Mouse (Mus musculus) thymus, adult 2 months (tissue): ENCODE data around the gene Gsta1.
"Not testable (repeated sequence)": the region's sequence is repeated elsewhere in the genome, so short reads cannot be mapped to it uniquely, and the experiment has no call there.

Experiments used
- CTCF ChIP-seq: fragments of 200-500 bp; IDR thresholded peaks from 2 replicates; pipeline ENCODE4 v1.5.1; 2012; ENCODE audit warnings: mild to moderate bottlenecking, control low read depth, low read length, moderate library complexity, borderline replicate concordance; ENCODE audit not compliant: control insufficient read depth, poor library complexity, insufficient read depth; ENCODE audit errors: extremely low read depth
- POLR2A ChIP-seq: fragments of 200-500 bp; IDR thresholded peaks from 2 replicates; pipeline ENCODE4 v1.6.1; 2012; ENCODE audit warnings: mild to moderate bottlenecking, low read length, control low read depth, moderate library complexity; ENCODE audit not compliant: control insufficient read depth, poor library complexity, insufficient read depth; ENCODE audit errors: extremely low read depth

GRCm38 (mm10) chr9:78259688-78260087 lies 29.2 kb downstream of the Gsta1 start:
- not testable (repeated sequence) for TF ChIP-seq CTCF, POLR2A
